In genomic region chr14:105034712-105035377, GRCm38 (mm10) we compare ENCODE assay signal across 8 mouse cellular contexts.
DNase-seq lines count a peak whose midpoint lies in the region; ATAC-seq and TF ChIP-seq lines count a peak whose summit lies in the region.

No protein-coding gene starts in this region.

- no peaks in the 10 kb centered on the region for H3K36me3 ChIP-seq in heart, embryonic 12.5 days
- no peaks in the 10 kb centered on the region for H3K36me3 ChIP-seq in midbrain, embryonic 12.5 days
- no peaks in the 10 kb centered on the region for H3K36me3 ChIP-seq in midbrain, embryonic 10.5 days
- no peaks in the 10 kb centered on the region for H3K36me3 ChIP-seq in hindbrain, embryonic 14.5 days (replicated peaks; ENCODE audit: control insufficient read depth, insufficient read depth)
- no peaks in the 10 kb centered on the region for H3K36me3 ChIP-seq in stomach, postnatal 0 days (ENCODE audit: control insufficient read depth, insufficient read depth, low read length)

- no peaks in the 10 kb centered on the region for H3K4me1 ChIP-seq in heart, embryonic 12.5 days (replicated peaks)
- no peaks in the 10 kb centered on the region for H3K4me1 ChIP-seq in midbrain, embryonic 12.5 days
- H3K4me1 ChIP-seq in midbrain, embryonic 10.5 days = no peaks in the 10 kb centered on the region
- no peaks in the 10 kb centered on the region for H3K4me1 ChIP-seq in hindbrain, embryonic 14.5 days (replicated peaks; ENCODE audit: control insufficient read depth, insufficient read depth, low read length)
- no peaks in the 10 kb centered on the region for H3K4me1 ChIP-seq in stomach, postnatal 0 days (replicated peaks; ENCODE audit: control insufficient read depth, insufficient read depth)

- DNase-seq in heart, adult 18-20 months = no peak
- DNase-seq in midbrain, embryonic 10.5 days (ENCODE audit: low spot score) = no peak
- DNase-seq in hindbrain, embryonic 14.5 days (ENCODE audit: low spot score) = peak; percentile 63
- peak; percentile 26 for DNase-seq in stomach, postnatal 0 days (ENCODE audit: low spot score)
- DNase-seq in spleen, adult 18-20 months = no peak

- no peak for TF ChIP-seq EP300 in stomach, postnatal 0 days (optimal IDR thresholded peaks at IDR 0.05)

- peak overlapping the region; percentile 51 for H3K4me2 ChIP-seq in heart, embryonic 12.5 days
- H3K4me2 ChIP-seq in midbrain, embryonic 12.5 days (replicated peaks) = 0 out of 2 replicates have a peak overlapping the region, but pooled peaks have one; percentile 9
- peak overlapping the region; percentile 27 for H3K4me2 ChIP-seq in hindbrain, embryonic 14.5 days (replicated peaks)
- peak overlapping the region; percentile 25; the same call in 1 of the 2 replicates for H3K4me2 ChIP-seq in stomach, postnatal 0 days (replicated peaks; ENCODE audit: low read depth)

- H3K4me3 ChIP-seq in heart, embryonic 12.5 days = no peak overlapping the region
- no peak overlapping the region for H3K4me3 ChIP-seq in midbrain, embryonic 12.5 days
- no peak overlapping the region for H3K4me3 ChIP-seq in midbrain, embryonic 10.5 days
- H3K4me3 ChIP-seq in hindbrain, embryonic 14.5 days (replicated peaks; ENCODE audit: low read length) = no peak overlapping the region
- no peak overlapping the region for H3K4me3 ChIP-seq in stomach, postnatal 0 days (ENCODE audit: low read depth, low read length)

- ATAC-seq in heart, embryonic 12.5 days (ENCODE audit: insufficient number of reproducible peaks, low FRiP score) = no peak
- no peak for ATAC-seq in midbrain, embryonic 12.5 days (ENCODE audit: low FRiP score, low read depth)
- ATAC-seq in hindbrain, embryonic 14.5 days (ENCODE audit: low FRiP score) = no peak; the same call in 1 of the 2 replicates
- no peak for ATAC-seq in stomach, postnatal 0 days (ENCODE audit: low FRiP score, low TSS enrichment)
- no peak for ATAC-seq in erythroid progenitor cell, adult 5-6 weeks (replicated peaks; ENCODE audit: low FRiP score, poor library complexity, severe bottlenecking)

- no peak overlapping the region for H3K27ac ChIP-seq in heart, embryonic 12.5 days (ENCODE audit: poor library complexity, severe bottlenecking)
- H3K27ac ChIP-seq in midbrain, embryonic 12.5 days (replicated peaks) = no peak overlapping the region
- H3K27ac ChIP-seq in midbrain, embryonic 10.5 days (replicated peaks) = no peak overlapping the region
- no peak overlapping the region for H3K27ac ChIP-seq in hindbrain, embryonic 14.5 days
- no peak overlapping the region for H3K27ac ChIP-seq in stomach, postnatal 0 days (replicated peaks)

- no peaks in the 10 kb centered on the region for H3K27me3 ChIP-seq in heart, embryonic 12.5 days (replicated peaks)
- no peaks in the 10 kb centered on the region for H3K27me3 ChIP-seq in midbrain, embryonic 12.5 days
- H3K27me3 ChIP-seq in midbrain, embryonic 10.5 days (ENCODE audit: low read depth, poor library complexity, severe bottlenecking) = no peaks in the 10 kb centered on the region
- no peaks in the 10 kb centered on the region for H3K27me3 ChIP-seq in hindbrain, embryonic 14.5 days (ENCODE audit: control insufficient read depth, insufficient read depth, low read length)
- H3K27me3 ChIP-seq in stomach, postnatal 0 days (ENCODE audit: control insufficient read depth, insufficient read depth, low read length) = no peaks in the 10 kb centered on the region

- no peaks in the 10 kb centered on the region for H3K9me3 ChIP-seq in heart, embryonic 12.5 days (replicated peaks)
- H3K9me3 ChIP-seq in midbrain, embryonic 12.5 days = no peaks in the 10 kb centered on the region
- no peaks in the 10 kb centered on the region for H3K9me3 ChIP-seq in midbrain, embryonic 10.5 days (replicated peaks)
- H3K9me3 ChIP-seq in hindbrain, embryonic 14.5 days (ENCODE audit: control insufficient read depth, low read length) = no peaks in the 10 kb centered on the region
- H3K9me3 ChIP-seq in stomach, postnatal 0 days (ENCODE audit: control insufficient read depth, low read length) = no peaks in the 10 kb centered on the region

- TF ChIP-seq CTCF in stomach, postnatal 0 days (IDR thresholded peaks at IDR 0.05; ENCODE audit: low read depth) = peak; percentile 40

- H3K9ac ChIP-seq in heart, embryonic 12.5 days = no peak overlapping the region
- no peak overlapping the region for H3K9ac ChIP-seq in midbrain, embryonic 12.5 days (replicated peaks)
- H3K9ac ChIP-seq in hindbrain, embryonic 14.5 days = no peak overlapping the region
- no peak overlapping the region for H3K9ac ChIP-seq in stomach, postnatal 0 days (ENCODE audit: low read length)

- 38% methylated on average over 14 of the region's 14 CpGs for WGBS in heart, embryonic 12.5 days
- 44% methylated on average over 14 of the region's 14 CpGs for WGBS in midbrain, embryonic 12.5 days
- 49% methylated on average over 14 of the region's 14 CpGs for WGBS in midbrain, embryonic 10.5 days
- 39% methylated on average over 14 of the region's 14 CpGs for WGBS in hindbrain, embryonic 14.5 days
- WGBS in stomach, postnatal 0 days = 34% methylated on average over 14 of the region's 14 CpGs

Comparison
In these comparisons a context has a peak if more than half of its experiments do, and no peak if none do; other contexts are left out.
1. DNase-seq: peak in hindbrain, embryonic 14.5 days (single experiment) and stomach, postnatal 0 days (single experiment); none in heart, adult 18-20 months (0 of 2), midbrain, embryonic 10.5 days (single experiment) and spleen, adult 18-20 months (0 of 2).
2. Peak in every context shown above with its lines, with median percentiles within 50 percentile points of each other: H3K4me2 ChIP-seq.